Mouse (Mus musculus) ES-CJ7 (cell line): Measurements from ENCODE around the gene Lrrk1.

Experiments used
- DNase-seq: peaks from one replicate; pipeline ENCODE4 v3.0.0; 2011; ENCODE audit warnings: low read depth, low spot score

Lrrk1 gene

GRCm38 (mm10) chr7:66384891-66385290 lies 3.3 kb downstream of the Lrrk1 start:
- DNase-seq, result no peak

GRCm38 (mm10) chr7:66384213-66384612 lies 3.9 kb downstream of the Lrrk1 start:
- no peak for DNase-seq

- DNase-seq, result no peak
These were observed 11.6 kb downstream of the Lrrk1 start for GRCm38 (mm10) chr7:66376560-66376959.

DNA sequence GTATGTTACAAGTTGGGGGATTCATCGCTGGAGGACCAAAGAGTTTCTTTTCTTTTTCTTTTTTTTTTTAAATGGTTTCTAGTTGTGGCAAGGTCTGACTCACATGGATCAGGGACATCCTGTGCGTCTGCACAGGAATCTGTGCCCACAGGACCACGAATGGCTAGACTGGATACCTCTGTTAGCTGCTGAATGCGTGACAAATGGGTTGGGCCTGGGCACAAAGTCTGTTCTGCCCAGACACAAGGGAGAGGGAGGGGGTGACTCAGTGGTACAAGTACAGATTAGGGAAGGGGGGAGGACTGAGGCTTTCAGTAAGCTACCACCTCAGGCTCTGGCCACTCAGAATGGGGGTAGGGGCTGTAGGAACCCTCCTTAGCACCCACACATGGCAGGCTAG lies 12.4 kb downstream of the Lrrk1 start:
- no peak for DNase-seq

GRCm38 (mm10) chr7:66373391-66373790 lies 14.8 kb downstream of the Lrrk1 start:
- DNase-seq, result no peak

GRCm38 (mm10) chr7:66370970-66371369 lies 17.2 kb downstream of the Lrrk1 start:
- no peak for DNase-seq

- DNase-seq, result no peak
These were observed 18.2 kb downstream of the Lrrk1 start for GRCm38 (mm10) chr7:66369934-66370445.

DNA sequence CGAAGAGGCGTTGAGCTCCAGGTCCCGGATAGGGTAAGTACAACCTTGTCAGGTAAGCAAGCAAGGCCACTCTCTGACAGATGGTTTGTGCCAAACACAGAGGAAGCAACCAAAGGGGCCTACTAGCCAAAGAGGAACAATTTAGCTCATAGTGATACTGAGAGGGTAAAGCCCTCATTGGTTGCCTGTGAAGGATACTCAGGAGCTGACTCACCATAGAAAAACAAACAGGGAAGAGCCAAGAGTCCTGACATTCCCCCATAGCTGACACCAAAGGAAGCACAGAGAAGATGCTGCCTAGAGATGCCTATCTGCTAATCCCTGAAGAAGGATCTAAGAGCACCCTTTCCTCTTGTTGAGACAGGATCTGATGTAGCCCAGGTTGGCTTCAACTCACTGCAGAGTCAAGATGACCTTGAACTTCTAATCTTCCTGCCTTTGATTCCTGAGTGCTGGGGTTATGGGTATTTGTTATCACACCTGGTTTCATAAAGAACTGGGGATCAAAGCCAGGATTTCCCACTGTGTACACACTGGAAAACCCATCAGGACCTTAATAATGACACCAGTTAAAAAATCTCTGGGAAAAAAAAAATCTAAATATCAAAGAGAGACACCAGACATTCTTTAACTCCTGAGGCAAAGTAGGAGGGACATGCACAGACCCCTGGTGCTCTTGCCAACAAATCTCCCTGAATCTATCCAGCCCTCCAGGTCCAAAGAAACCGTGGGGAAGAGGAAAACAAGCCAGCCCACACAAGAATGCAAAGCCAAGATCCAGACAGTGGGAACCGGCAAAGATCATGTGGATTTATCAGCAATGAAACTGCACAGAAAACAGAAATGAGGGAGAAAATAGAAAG lies 18.8 kb downstream of the Lrrk1 start:
- no peak for DNase-seq

- no peak for DNase-seq
These were observed 22.2 kb downstream of the Lrrk1 start, which contains the start of gene Gm10974 for GRCm38 (mm10) chr7:66365904-66366303. Gene Gm10974 (plus strand): TSS chr7:66365905.

DNA sequence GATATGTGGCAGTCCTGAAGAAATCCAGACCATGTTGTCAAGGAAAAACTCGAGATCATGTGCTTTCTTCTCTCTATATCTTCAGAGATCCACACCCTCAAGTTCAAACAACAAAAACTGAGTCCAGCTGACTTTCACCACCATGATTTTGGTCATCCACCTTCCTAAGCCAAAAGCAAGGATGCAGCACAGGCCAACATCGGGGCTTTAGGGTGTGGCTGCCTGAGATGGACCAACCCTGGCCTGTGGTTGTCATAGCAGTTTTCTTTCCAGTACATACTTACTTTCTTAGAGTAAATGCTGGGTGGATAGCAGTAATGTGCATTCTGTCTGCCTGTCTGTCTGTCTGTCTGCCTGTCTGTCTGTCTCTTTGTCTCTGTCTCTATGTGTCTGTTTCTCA lies 22.7 kb downstream of the Lrrk1 start:
- DNase-seq, result no peak

- DNase-seq, result no peak
These were observed 23.7 kb downstream of the Lrrk1 start for GRCm38 (mm10) chr7:66364491-66364890.

- no peak for DNase-seq
These were observed 29.1 kb downstream of the Lrrk1 start for GRCm38 (mm10) chr7:66359044-66359443.

GRCm38 (mm10) chr7:66358461-66358860 lies 29.7 kb downstream of the Lrrk1 start:
- DNase-seq, result no peak

DNA sequence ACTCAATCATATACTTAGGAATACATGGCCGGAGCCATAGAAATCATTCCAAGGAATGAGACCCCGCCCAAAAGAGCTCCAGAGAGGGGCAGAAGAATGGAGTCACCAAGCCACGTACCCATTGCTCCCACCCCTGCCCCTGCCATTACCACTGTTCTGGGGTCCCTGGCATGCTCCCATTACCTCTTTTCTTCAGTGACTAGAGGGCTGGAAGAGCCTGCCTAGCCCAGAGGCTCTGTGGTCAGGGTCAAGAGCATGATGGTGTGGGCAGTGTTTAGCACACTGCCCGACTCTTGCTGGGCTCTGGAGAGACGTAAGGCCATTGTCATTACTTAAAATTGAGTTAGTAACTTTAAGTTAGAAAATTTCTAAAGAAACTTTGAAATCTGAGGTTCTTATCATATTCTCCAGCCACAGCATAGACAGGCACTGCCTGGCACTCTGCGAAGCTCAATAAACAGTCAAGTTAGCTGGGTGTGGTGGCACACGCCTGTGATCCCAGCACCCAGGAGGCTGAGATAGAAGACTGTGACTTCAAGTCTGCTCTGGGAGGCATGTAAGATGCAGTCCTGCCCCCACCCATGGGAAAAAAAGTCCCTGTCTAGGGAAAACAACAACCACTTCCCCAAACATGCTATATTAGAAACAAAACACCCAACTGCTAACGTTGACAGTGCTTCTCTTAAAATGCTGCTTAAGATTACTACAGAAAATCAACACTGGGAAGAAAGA lies 32.2 kb downstream of the Lrrk1 start:
- DNase-seq, result no peak

- no peak for DNase-seq
These were observed 33.2 kb downstream of the Lrrk1 start for GRCm38 (mm10) chr7:66354911-66355310.

DNA sequence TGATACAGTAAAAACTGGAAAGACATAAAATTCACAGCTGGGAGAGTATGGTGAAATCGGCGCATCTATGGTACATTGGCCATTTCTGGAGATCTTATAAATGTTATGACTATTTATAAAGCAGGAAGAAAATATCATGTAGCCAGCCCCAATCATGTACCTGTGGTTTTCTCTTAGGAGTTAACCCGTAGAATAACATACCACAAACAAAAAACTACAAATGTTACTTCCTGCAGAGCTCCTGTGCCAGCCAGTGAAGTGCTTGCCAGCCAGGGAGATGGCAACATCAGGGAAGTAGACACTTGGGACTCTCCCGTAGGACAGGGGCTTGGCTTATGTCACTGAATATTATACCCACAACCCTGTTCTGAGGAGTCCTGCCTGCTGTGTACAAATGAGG lies 37.1 kb downstream of the Lrrk1 start:
- DNase-seq, result no peak

DNA sequence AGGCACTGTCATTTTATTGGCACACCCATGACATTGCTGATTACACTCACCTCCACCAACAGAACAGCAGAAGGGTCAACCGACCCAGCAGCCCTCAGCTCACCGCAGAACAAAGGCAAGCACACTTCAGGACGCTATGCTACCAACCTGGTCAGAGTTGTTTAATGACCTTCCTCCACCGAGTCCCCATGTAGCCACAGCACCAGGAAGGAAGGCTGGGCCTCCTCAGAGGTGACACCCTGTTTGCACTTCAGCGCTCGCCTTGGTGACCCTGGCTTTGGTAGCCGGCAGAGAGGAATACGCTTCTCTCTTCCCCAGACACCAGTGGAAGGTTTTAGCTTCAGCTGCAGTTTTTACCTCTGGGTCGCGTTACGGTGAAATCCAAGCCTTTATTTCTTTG lies 38.5 kb downstream of the Lrrk1 start:
- no peak for DNase-seq

GRCm38 (mm10) chr7:66348588-66348987 lies 39.6 kb downstream of the Lrrk1 start:
- DNase-seq, result no peak

- peak; percentile 20 for DNase-seq
These were observed 41.0 kb downstream of the Lrrk1 start for GRCm38 (mm10) chr7:66346959-66347663.

- DNase-seq, result no peak
These were observed 44.8 kb downstream of the Lrrk1 start for GRCm38 (mm10) chr7:66343307-66343706.

- DNase-seq, result no peak
These were observed 45.3 kb downstream of the Lrrk1 start for GRCm38 (mm10) chr7:66342831-66343230.

DNA sequence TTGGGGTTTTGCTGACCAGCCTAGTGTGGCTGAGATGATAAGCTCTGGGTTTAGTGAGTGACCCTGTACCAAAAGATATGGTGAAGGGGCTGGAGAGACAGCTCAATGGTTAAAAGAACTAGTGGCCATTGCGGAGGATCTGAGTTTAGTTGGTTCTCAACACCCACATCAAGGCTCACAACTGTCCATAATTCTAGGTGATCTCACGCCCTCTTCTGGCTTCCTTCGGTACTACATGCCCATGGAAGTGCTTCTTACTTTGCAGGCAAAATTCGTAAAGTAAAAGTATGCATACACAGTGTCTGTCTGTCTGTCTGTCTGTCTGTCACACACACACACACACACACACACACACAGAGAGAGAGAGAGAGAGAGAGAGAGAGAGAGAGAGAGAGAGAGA lies 45.8 kb downstream of the Lrrk1 start:
- peak; percentile 66 for DNase-seq
